Mouse (Mus musculus) frontal cortex, adult (tissue): Measurements from ENCODE around the gene Fbxo42.

Experiments used
- ATAC-seq: cut with Nextera tagmentation; 2 replicates; pipeline ENCODE4 v1.9.2; 2017; ENCODE audit warnings: mild to moderate bottlenecking, moderate library complexity, mixed read lengths; ENCODE audit not compliant: low TSS enrichment

Gene Fbxo42

DNA sequence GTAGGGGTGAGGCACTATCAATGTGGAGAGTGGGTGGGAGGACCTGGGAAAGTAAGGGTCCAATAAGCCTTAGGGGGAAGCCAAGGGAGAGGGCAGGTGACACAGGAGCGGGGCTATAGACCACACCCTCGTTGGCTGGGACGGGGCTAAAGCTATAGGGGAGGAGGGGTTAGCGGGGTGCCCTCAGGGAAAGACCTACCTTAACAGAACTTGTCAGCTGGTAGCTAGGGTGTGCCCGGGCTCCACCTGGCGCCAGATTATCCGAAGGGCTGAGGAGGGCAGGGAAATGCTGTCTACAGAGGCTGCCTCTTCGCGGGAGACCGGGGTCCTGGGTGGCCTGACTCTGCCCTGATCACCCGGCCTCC lies 100.9 kb downstream of the Fbxo42 start:
- ATAC-seq: no peak

- no peak for ATAC-seq
Observed at GRCm38 (mm10) chr4:141249383-141249782, 101.7 kb downstream of the Fbxo42 start.

GRCm38 (mm10) chr4:141251071-141251470 lies 103.4 kb downstream of the Fbxo42 start:
- no peak for ATAC-seq

GRCm38 (mm10) chr4:141252641-141253040 lies 104.9 kb downstream of the Fbxo42 start:
- ATAC-seq: no peak
